Mouse (Mus musculus) liver, embryonic 16.5 days (tissue): ENCODE measurements around the gene Cpox. TPM values are rescaled to one million over a fixed set of nuclear protein-coding genes. Genes with fewer than 3 reads are reported as not detected.

Experiments used
- ATAC-seq: fragments of 200-750 bp; cut with Nextera tagmentation; 2 replicates; pipeline ENCODE4 v1.8.0; 2017; ENCODE audit warnings: low read depth, mild to moderate bottlenecking, moderate number of reproducible peaks, moderate library complexity
- H3K27ac ChIP-seq: fragments of 300-500 bp; sonication (generic); 2 replicates; pipeline ENCODE4 v1.5.1; 2014; ENCODE audit warnings: mild to moderate bottlenecking, low read length
- H3K27me3 ChIP-seq: fragments of 300-500 bp; sonication (generic); 2 replicates; pipeline ENCODE4 v1.6.1; 2014; ENCODE audit warnings: low read depth, low read length, mixed read lengths; ENCODE audit not compliant: control insufficient read depth, insufficient read depth
- H3K36me3 ChIP-seq: fragments of 300-500 bp; sonication (generic); 2 replicates; pipeline ENCODE4 v1.6.1; 2014; ENCODE audit warnings: mild to moderate bottlenecking; ENCODE audit not compliant: control insufficient read depth, insufficient read depth
- H3K4me1 ChIP-seq: fragments of 300-500 bp; sonication (generic); 2 replicates; pipeline ENCODE4 v1.6.1; 2014; ENCODE audit warnings: low read depth, low read length, mixed read lengths; ENCODE audit not compliant: control insufficient read depth
- H3K4me2 ChIP-seq: fragments of 300-500 bp; sonication (generic); 2 replicates; pipeline ENCODE4 v1.6.1; 2014; ENCODE audit warnings: low read depth, low read length, mixed read lengths
- H3K4me3 ChIP-seq: fragments of 300-500 bp; sonication (generic); 2 replicates; pipeline ENCODE4 v1.5.1; 2014; ENCODE audit warnings: low read depth, mild to moderate bottlenecking, low read length
- H3K9ac ChIP-seq: fragments of 300-500 bp; sonication (generic); 2 replicates; pipeline ENCODE4 v1.6.1; 2014; ENCODE audit warnings: low read depth, low read length
- H3K9me3 ChIP-seq: fragments of 300-500 bp; sonication (generic); replicated peaks from 2 replicates; pipeline ENCODE4 v1.6.1; 2016; ENCODE audit warnings: low read length; ENCODE audit not compliant: control insufficient read depth
- WGBS: fragments of 180-500 bp; shearing (Covaris S2); extraction: QIAGEN DNeasy Blood & Tissue Kit; methylation state at CpG from one replicate; pipeline ENCODE4 v1.1.7; 2014; ENCODE audit not compliant: insufficient replicate concordance; 5-methylcytosine and 5-hydroxymethylcytosine counted together
- microRNA-seq: library from miRNA; unstranded; fragments of <30 nt; microRNA quantifications from one replicate; pipeline ENCODE4, GENCODE M21; 2016
- polyA plus RNA-seq: library from polyadenylated mRNA; unstranded; fragments of >200 nt; fragmentation: Nextera tagmentation; extraction: Ambion mirVana; gene quantifications from 2 replicates; pipeline ENCODE4 v1.2.1, GENCODE M21; 2015

Gene Cpox
- polyA plus RNA-seq, 1 experiment from 2014 or later: 399 TPM

DNA sequence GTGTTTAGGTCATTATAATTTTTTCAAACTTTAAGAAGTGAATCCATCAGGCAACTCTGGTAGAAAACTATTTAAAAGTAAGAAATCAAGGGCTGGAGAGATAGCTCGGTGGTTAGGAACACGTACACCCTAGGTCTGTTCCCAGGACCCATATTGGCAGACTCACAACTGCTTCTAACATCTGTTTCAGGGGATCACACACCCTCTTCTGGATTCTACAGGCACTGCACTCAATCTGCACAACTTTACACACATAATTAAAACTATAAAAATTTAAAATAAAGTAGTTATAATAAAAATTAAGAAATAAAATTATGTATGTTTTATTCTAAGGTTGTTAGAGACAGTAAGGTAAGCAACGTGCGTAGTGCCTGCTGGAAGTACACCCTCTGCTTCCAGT, 68.1 kb downstream of the Cpox start:
- H3K4me1 ChIP-seq: peaks cover 7% of the 10 kb centered on the region
- H3K4me3 ChIP-seq: no peak overlapping the region
- 64% methylated on average over 4 of the region's 4 CpGs for WGBS
- no peak overlapping the region for H3K27ac ChIP-seq
- peaks cover 4% of the 10 kb centered on the region; the same call in 1 of the 2 replicates for H3K36me3 ChIP-seq
- no peak overlapping the region for H3K9ac ChIP-seq
- no peaks in the 10 kb centered on the region for H3K9me3 ChIP-seq
- H3K27me3 ChIP-seq: no peaks in the 10 kb centered on the region
- ATAC-seq: no peak
- H3K4me2 ChIP-seq: no peak overlapping the region

- no peak overlapping the region for H3K4me2 ChIP-seq
- no peak overlapping the region for H3K9ac ChIP-seq
- H3K4me3 ChIP-seq: no peak overlapping the region
- no peak for ATAC-seq
- peaks cover 7% of the 10 kb centered on the region for H3K4me1 ChIP-seq
- 44% methylated on average over 1 of the region's 1 CpGs for WGBS
- H3K9me3 ChIP-seq: no peaks in the 10 kb centered on the region
- no peaks in the 10 kb centered on the region for H3K27me3 ChIP-seq
- H3K27ac ChIP-seq: no peak overlapping the region
- H3K36me3 ChIP-seq: 0 out of 2 replicates have a peak, but pooled peaks cover 2% of the 10 kb centered on the region
Observed at GRCm38 (mm10) chr16:58738800-58739199, 68.7 kb downstream of the Cpox start.

GRCm38 (mm10) chr16:58740751-58741150, 70.7 kb downstream of the Cpox start:
- 72% methylated on average over 5 of the region's 5 CpGs for WGBS
- Histone ChIP-seq H3K4me3 (no peak overlapping the region), H3K9me3 (no peaks in the 10 kb centered on the region), H3K9ac (no peak overlapping the region), H3K27me3 (no peaks in the 10 kb centered on the region), H3K4me1 (peaks cover 7% of the 10 kb centered on the region), H3K27ac (no peak overlapping the region), H3K36me3 (no peaks in the 10 kb centered on the region), H3K4me2 (no peak overlapping the region)
- ATAC-seq: no peak

GRCm38 (mm10) chr16:58746715-58747114, 76.6 kb downstream of the Cpox start:
- ATAC-seq: no peak
- no peak overlapping the region for H3K9ac ChIP-seq
- no peak overlapping the region for H3K27ac ChIP-seq
- no peaks in the 10 kb centered on the region for H3K36me3 ChIP-seq
- no peak overlapping the region for H3K4me3 ChIP-seq
- H3K27me3 ChIP-seq: no peaks in the 10 kb centered on the region
- 67% methylated on average over 4 of the region's 4 CpGs for WGBS
- no peaks in the 10 kb centered on the region for H3K9me3 ChIP-seq
- no peak overlapping the region for H3K4me2 ChIP-seq
- H3K4me1 ChIP-seq: no peaks in the 10 kb centered on the region

GRCm38 (mm10) chr16:58751314-58751713, 81.2 kb downstream of the Cpox start:
- Histone ChIP-seq H3K27me3 (no peaks in the 10 kb centered on the region), H3K27ac (no peak overlapping the region), H3K9ac (no peak overlapping the region), H3K4me3 (no peak overlapping the region), H3K9me3 (no peaks in the 10 kb centered on the region), H3K4me1 (no peaks in the 10 kb centered on the region), H3K4me2 (no peak overlapping the region), H3K36me3 (no peaks in the 10 kb centered on the region)
- no peak for ATAC-seq
- WGBS: 16% methylated on average over 1 of the region's 1 CpGs

DNA sequence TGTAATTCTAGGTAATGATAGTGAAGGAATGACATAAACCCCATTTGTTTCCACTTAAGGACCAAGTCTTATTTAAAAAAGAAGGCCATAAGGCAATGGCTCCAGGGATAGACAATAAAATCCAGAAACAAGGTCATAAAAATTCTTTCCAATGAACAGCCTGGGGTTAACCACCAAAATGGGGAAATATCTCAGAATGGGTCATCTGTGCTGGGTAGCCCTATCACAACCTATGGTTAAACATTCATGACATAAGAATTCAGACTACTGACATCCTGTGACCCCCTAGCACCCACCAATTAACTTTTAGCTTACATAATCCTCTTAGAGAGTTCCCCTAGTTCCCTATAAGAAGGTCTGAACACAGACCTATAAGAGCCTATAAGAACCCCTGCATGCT, 86.1 kb downstream of the Cpox start:
- Histone ChIP-seq H3K9ac (no peak overlapping the region), H3K4me3 (no peak overlapping the region), H3K9me3 (no peaks in the 10 kb centered on the region), H3K36me3 (no peaks in the 10 kb centered on the region), H3K4me1 (no peaks in the 10 kb centered on the region), H3K27ac (no peak overlapping the region), H3K4me2 (no peak overlapping the region), H3K27me3 (no peaks in the 10 kb centered on the region)
- no peak for ATAC-seq

GRCm38 (mm10) chr16:58763076-58763475, 93.0 kb downstream of the Cpox start, which contains the start of gene Olfr172:
TSS of gene Olfr172 (minus strand) at chr16:58763176.
- Histone ChIP-seq H3K27ac (no peak within 1 kb of the TSS), H3K27me3 (no peaks in the 10 kb centered on the region), H3K9ac (no peak within 1 kb of the TSS), H3K9me3 (no peaks in the 10 kb centered on the region), H3K36me3 (no peaks in the 10 kb centered on the region), H3K4me2 (no peak within 1 kb of the TSS), H3K4me1 (no peaks in the 10 kb centered on the region), H3K4me3 (no peak within 1 kb of the TSS)
- no peak for ATAC-seq
- WGBS: 54% methylated on average over 1 of the region's 1 CpGs

Small RNA genes lying within 50 kb of the gene (microRNA-seq; reads per million reads assigned to microRNA genes)
- not detected for gene Gm27564

Other genes starting within 250 kb of the Cpox start
- 25.1 and 25.7 TPM in 2 replicates for gene St3gal6, start 146.0 kb upstream of the Cpox start, polyA plus RNA-seq
- gene Gm813, start 53.3 kb upstream of the Cpox start, polyA plus RNA-seq: not detected in 2 replicates
- gene E330017A01Rik, start 31.6 kb upstream of the Cpox start, polyA plus RNA-seq: not detected in 2 replicates
- gene Gpr15, start 48.8 kb downstream of the Cpox start, polyA plus RNA-seq: not detected in 2 replicates
- gene Cldnd1, start 57.6 kb downstream of the Cpox start, polyA plus RNA-seq: 23.8 and 24.2 TPM in 2 replicates
- gene Olfr172, start 92.9 kb downstream of the Cpox start, polyA plus RNA-seq: not detected in 2 replicates
- gene Olfr173, start 130.0 kb downstream of the Cpox start, polyA plus RNA-seq: not detected in 2 replicates
- gene Olfr175-ps1, start 156.5 kb downstream of the Cpox start, polyA plus RNA-seq: not detected in 2 replicates
- gene Olfr177, start 204.5 kb downstream of the Cpox start, polyA plus RNA-seq: not detected in 2 replicates
- gene Olfr178, start 221.8 kb downstream of the Cpox start, polyA plus RNA-seq: not detected in 2 replicates